Mouse (Mus musculus): ENCODE data around the gene Vmn1r170. TPM values are rescaled to one million over a fixed set of nuclear protein-coding genes. Genes with fewer than 3 reads are reported as not detected.
"Not testable (repeated sequence)": the region's sequence is repeated elsewhere in the genome, so short reads cannot be mapped to it uniquely, and the experiment has no call there.

Gene Vmn1r170
- not detected for total RNA-seq (2021)
- long read RNA-seq, experiment 1 = 0 reads
- long read RNA-seq, experiment 2 = 0 reads

DNA sequence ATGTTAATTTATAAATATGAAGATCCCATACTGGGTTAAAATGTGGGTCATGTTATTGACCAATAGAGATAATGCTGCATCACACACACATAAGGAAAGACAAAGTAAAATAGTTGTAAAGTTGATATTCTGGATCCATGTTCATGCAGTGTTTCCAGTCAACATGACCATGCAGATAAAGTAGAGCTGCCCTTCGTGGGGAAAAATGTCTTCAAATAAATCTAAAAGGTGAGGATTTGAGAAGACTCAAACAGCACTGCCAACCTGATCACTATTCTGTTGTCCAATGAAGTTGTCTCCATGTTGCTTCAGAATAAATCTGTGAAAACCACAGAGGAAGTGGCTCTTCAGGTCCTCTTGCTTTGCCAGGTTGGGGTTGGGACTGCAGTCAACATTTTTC is at the start of gene Vmn1r170:
Gene Vmn1r170, plus strand, starts transcription at position 301 of the 400 bp plus-strand sequence.
- not testable (repeated sequence) for DNase-seq

DNA sequence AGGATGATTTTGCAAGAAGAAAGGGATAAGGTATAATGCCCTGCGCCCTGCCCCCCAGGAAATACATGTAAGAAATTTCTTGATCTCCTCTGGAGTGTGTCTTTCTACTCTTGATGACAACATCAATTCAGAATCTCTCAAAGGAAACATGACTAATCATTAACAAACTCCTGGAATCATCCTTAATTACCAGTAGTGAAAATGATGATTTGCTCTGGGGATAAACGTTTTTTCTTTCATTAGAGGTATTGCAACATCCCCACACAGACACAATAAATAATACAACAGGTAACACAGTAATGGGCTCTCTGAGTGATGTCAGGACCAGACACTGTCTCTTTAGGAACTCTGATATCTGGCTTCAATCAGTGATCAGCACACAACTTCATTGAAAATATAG is 30.7 kb upstream of the Vmn1r170 start, which contains the start of gene Vmn1r169:
Gene Vmn1r169, plus strand, starts transcription at position 301 of the 400 bp plus-strand sequence.
- DNase-seq = not testable (repeated sequence)

DNA sequence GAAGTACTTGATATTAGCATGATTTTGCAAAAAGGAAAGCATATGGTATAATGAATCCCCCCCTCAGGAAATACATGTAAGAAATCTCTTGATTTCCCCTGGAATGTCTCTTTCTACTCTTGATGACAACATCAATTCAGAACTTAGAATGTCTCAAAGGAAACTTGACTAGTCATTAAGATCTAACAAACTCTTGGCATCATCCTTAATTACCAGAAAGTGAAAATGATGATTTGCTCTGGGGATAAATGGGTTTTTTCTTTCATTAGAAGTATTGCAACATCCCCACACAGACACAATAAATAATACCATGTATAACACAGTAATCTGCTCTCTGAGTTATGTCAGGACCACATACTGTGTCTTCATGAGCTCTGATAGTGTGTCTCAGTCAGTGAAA is 24.4 kb downstream of the Vmn1r170 start, which contains the start of gene Vmn1r171:
Gene Vmn1r171, plus strand, starts transcription at position 301 of the 400 bp plus-strand sequence.
- DNase-seq = no peak

Other genes starting within 250 kb of the Vmn1r170 start
- gene Nlrp5, start 220.3 kb upstream of the Vmn1r170 start, total RNA-seq (2021) = under 1 TPM in 1 of 2 experiments, not detected in 1; 0.10 TPM
- not detected for gene Vmn1r167, start 99.0 kb upstream of the Vmn1r170 start, total RNA-seq (2021)
- not detected for gene Vmn1r168, start 66.4 kb upstream of the Vmn1r170 start, total RNA-seq (2021)
- gene Vmn1r169, start 30.6 kb upstream of the Vmn1r170 start, total RNA-seq (2021) = not detected
- gene Vmn1r171, start 24.5 kb downstream of the Vmn1r170 start, total RNA-seq (2021) = not detected
- gene Vmn1r172, start 52.1 kb downstream of the Vmn1r170 start, total RNA-seq (2021) = not detected
- not detected for gene Vmn1r173, start 94.5 kb downstream of the Vmn1r170 start, total RNA-seq (2021)
- gene Vmn1r174, start 146.1 kb downstream of the Vmn1r170 start, total RNA-seq (2021) = not detected
- gene Vmn1r175, start 204.5 kb downstream of the Vmn1r170 start, total RNA-seq (2021) = not detected
- gene Vmn1r176, start 231.2 kb downstream of the Vmn1r170 start, total RNA-seq (2021) = not detected

Measured in gastrocnemius, postnatal 25 days (tissue).